Mouse (Mus musculus) frontal cortex, adult 2 months (tissue): ENCODE data around the gene Tedc2. TPM values are rescaled to one million over a fixed set of nuclear protein-coding genes. Genes with fewer than 3 reads are reported as not detected.

Source experiments
- DNase-seq, 2 experiments: peaks; one replicate each; pipeline ENCODE4 v3.0.0; 2022; ENCODE audit warnings: low spot score in 1 of 2; ENCODE audit errors: extremely low spot score in 1 of 2
- polyA plus RNA-seq: library from polyadenylated mRNA; depleted of rRNA; stranded (reverse); fragments of >200 nt; gene quantifications from 2 replicates; pipeline ENCODE4 v1.2.3, GENCODE M21; 2012; rRNA removed

The Tedc2 gene
- polyA plus RNA-seq, 1 experiment = 18.6 TPM

- DNase-seq = peak in 1 of 2 experiments; percentile 66
These were observed 23.4 kb downstream of the Tedc2 start for GRCm38 (mm10) chr17:24197032-24197824.

- DNase-seq = no peak
These were observed 25.3 kb downstream of the Tedc2 start for GRCm38 (mm10) chr17:24195349-24195748.

GRCm38 (mm10) chr17:24193769-24194168, 26.9 kb downstream of the Tedc2 start:
- DNase-seq = no peak

GRCm38 (mm10) chr17:24193268-24193667, 27.4 kb downstream of the Tedc2 start:
- DNase-seq = no peak

GRCm38 (mm10) chr17:24192848-24193247, 27.8 kb downstream of the Tedc2 start:
- no peak for DNase-seq

GRCm38 (mm10) chr17:24191481-24191880, 29.2 kb downstream of the Tedc2 start:
- no peak for DNase-seq

- DNase-seq = no peak
These were observed 29.7 kb downstream of the Tedc2 start for GRCm38 (mm10) chr17:24190934-24191333.

GRCm38 (mm10) chr17:24174259-24174658, 46.4 kb downstream of the Tedc2 start:
- no peak for DNase-seq

- DNase-seq = peak; percentile 53 to 86
These were observed 47.2 kb downstream of the Tedc2 start for GRCm38 (mm10) chr17:24173423-24173822.

- DNase-seq = no peak
These were observed 48.9 kb downstream of the Tedc2 start for GRCm38 (mm10) chr17:24171738-24172137.

- DNase-seq = no peak
These were observed 49.9 kb downstream of the Tedc2 start for GRCm38 (mm10) chr17:24170729-24171128.

GRCm38 (mm10) chr17:24170125-24170524, 50.5 kb downstream of the Tedc2 start:
- DNase-seq = no peak

GRCm38 (mm10) chr17:24169317-24170065, 51.2 kb downstream of the Tedc2 start, which contains the start of gene Atp6v0c:
TSS of gene Atp6v0c (minus strand) at chr17:24169702.
- peak; percentile 92 to 97 for DNase-seq

- DNase-seq = peak; percentile 47 to 80
These were observed 51.9 kb downstream of the Tedc2 start for GRCm38 (mm10) chr17:24168590-24169277.

- no peak for DNase-seq
These were observed 52.7 kb downstream of the Tedc2 start for GRCm38 (mm10) chr17:24167891-24168505.

- DNase-seq = no peak
These were observed 53.5 kb downstream of the Tedc2 start for GRCm38 (mm10) chr17:24167120-24167519.

Other genes with a start within 250 kb of the Tedc2 start
- 1.0 and 4.4 TPM in 2 replicates for gene Prss30, start 240.3 kb downstream of the Tedc2 start, polyA plus RNA-seq
- 1.4 and 1.8 TPM in 2 replicates for gene Prss22, start 222.8 kb downstream of the Tedc2 start, polyA plus RNA-seq
- not detected in 2 replicates for gene Prss27, start 182.7 kb downstream of the Tedc2 start, polyA plus RNA-seq
- 29.0 and 29.8 TPM in 2 replicates for gene Kctd5, start 147.4 kb downstream of the Tedc2 start, polyA plus RNA-seq
- gene Pdpk1, start 69.9 kb downstream of the Tedc2 start, polyA plus RNA-seq = 40.4 and 40.9 TPM in 2 replicates
- 38.9 and 39.1 TPM in 2 replicates for gene Amdhd2, start 57.1 kb downstream of the Tedc2 start, polyA plus RNA-seq
- 2,732 and 2,987 TPM in 2 replicates for gene Atp6v0c, start 51.1 kb downstream of the Tedc2 start, polyA plus RNA-seq
- 48.3 and 56.9 TPM in 2 replicates for gene Tbc1d24, start 15.3 kb downstream of the Tedc2 start, polyA plus RNA-seq
- gene Ntn3, start 11.3 kb downstream of the Tedc2 start, polyA plus RNA-seq = 7.4 and 9.1 TPM in 2 replicates
- 3.3 and 4.4 TPM in 2 replicates for gene Ccnf, start 30.6 kb upstream of the Tedc2 start, polyA plus RNA-seq
- 0.90 and 1.0 TPM in 2 replicates for gene Abca17, start 130.2 kb upstream of the Tedc2 start, polyA plus RNA-seq
- 44.7 and 47.6 TPM in 2 replicates for gene Abca3, start 131.1 kb upstream of the Tedc2 start, polyA plus RNA-seq
- 269 and 276 TPM in 2 replicates for gene Rnps1, start 193.7 kb upstream of the Tedc2 start, polyA plus RNA-seq
- 50.0 and 55.9 TPM in 2 replicates for gene Eci1, start 205.8 kb upstream of the Tedc2 start, polyA plus RNA-seq
- gene Dnase1l2, start 222.3 kb upstream of the Tedc2 start, polyA plus RNA-seq = 18.3 and 22.9 TPM in 2 replicates
- gene E4f1, start 249.5 kb upstream of the Tedc2 start, polyA plus RNA-seq = 86.1 and 86.4 TPM in 2 replicates
- gene Pgp, start 249.5 kb upstream of the Tedc2 start, polyA plus RNA-seq = 85.4 and 95.8 TPM in 2 replicates